Mouse (Mus musculus) hindbrain, embryonic 16.5 days (tissue): ENCODE data around the gene Ap1b1. TPM values are rescaled to one million over a fixed set of nuclear protein-coding genes. Genes with fewer than 3 reads are reported as not detected.

ENCODE experiments used
- ATAC-seq: fragments of 200-750 bp; cut with Nextera tagmentation; 2 replicates; pipeline ENCODE4 v1.8.0; 2017; ENCODE audit warnings: moderate TSS enrichment, moderate library complexity
- H3K27ac ChIP-seq: fragments of 300-500 bp; sonication (generic); 2 replicates; pipeline ENCODE4 v1.5.1; 2014; ENCODE audit warnings: low read depth, mild to moderate bottlenecking, control low read depth, low read length, moderate library complexity
- H3K27me3 ChIP-seq: fragments of 300-500 bp; sonication (generic); replicated peaks from 2 replicates; pipeline ENCODE4 v1.6.1; 2014; ENCODE audit warnings: low read length; ENCODE audit not compliant: control insufficient read depth, insufficient read depth
- H3K36me3 ChIP-seq: fragments of 300-500 bp; sonication (generic); 2 replicates; pipeline ENCODE4 v1.6.1; 2014; ENCODE audit warnings: mild to moderate bottlenecking, low read length, moderate library complexity, mixed read lengths; ENCODE audit not compliant: control insufficient read depth, insufficient read depth
- H3K4me1 ChIP-seq: fragments of 300-500 bp; sonication (generic); 2 replicates; pipeline ENCODE4 v1.6.1; 2014; ENCODE audit warnings: low read depth, low read length; ENCODE audit not compliant: control insufficient read depth, insufficient read depth
- H3K4me2 ChIP-seq: fragments of 300-500 bp; sonication (generic); 2 replicates; pipeline ENCODE4 v1.6.1; 2014; ENCODE audit warnings: mild to moderate bottlenecking, low read length, control low read depth, moderate library complexity
- H3K4me3 ChIP-seq: fragments of 300-500 bp; sonication (generic); 2 replicates; pipeline ENCODE4 v1.5.1; 2014; ENCODE audit warnings: mild to moderate bottlenecking, low read length, control low read depth, moderate library complexity
- H3K9ac ChIP-seq: fragments of 300-500 bp; sonication (generic); 2 replicates; pipeline ENCODE4 v1.6.1; 2014; ENCODE audit warnings: low read depth, mild to moderate bottlenecking, control low read depth, low read length, moderate library complexity
- H3K9me3 ChIP-seq: fragments of 300-500 bp; sonication (generic); 2 replicates; pipeline ENCODE4 v1.6.1; 2014; ENCODE audit warnings: mild to moderate bottlenecking, low read length, moderate library complexity; ENCODE audit not compliant: control insufficient read depth
- WGBS: fragments of 180-500 bp; shearing (Covaris S2); extraction: QIAGEN DNeasy Blood & Tissue Kit; methylation state at CpG from one replicate; pipeline ENCODE4 v1.1.7; 2014; 5-methylcytosine and 5-hydroxymethylcytosine counted together
- polyA plus RNA-seq: library from polyadenylated mRNA; unstranded; fragments of >200 nt; fragmentation: Nextera tagmentation; extraction: Ambion mirVana; gene quantifications from 2 replicates; pipeline ENCODE4 v1.2.1, GENCODE M21; 2015

The Ap1b1 gene
- polyA plus RNA-seq, 1 experiment from 2014 or later = 102 TPM

- no peaks in the 10 kb centered on the region for H3K36me3 ChIP-seq
- no peak overlapping the region for H3K9ac ChIP-seq
- no peak for ATAC-seq
- no peaks in the 10 kb centered on the region for H3K27me3 ChIP-seq
- no peak overlapping the region for H3K4me2 ChIP-seq
- no peaks in the 10 kb centered on the region for H3K4me1 ChIP-seq
- H3K9me3 ChIP-seq = no peaks in the 10 kb centered on the region
- no peak overlapping the region for H3K27ac ChIP-seq
- 60% methylated on average over 6 of the region's 6 CpGs for WGBS
- H3K4me3 ChIP-seq = no peak overlapping the region
These were observed 23.4 kb upstream of the Ap1b1 start for GRCm38 (mm10) chr11:4963099-4963808.

- H3K27ac ChIP-seq = no peak overlapping the region
- 51% methylated on average over 2 of the region's 2 CpGs for WGBS
- H3K9me3 ChIP-seq = no peaks in the 10 kb centered on the region
- H3K4me2 ChIP-seq = no peak overlapping the region
- no peak overlapping the region for H3K9ac ChIP-seq
- no peaks in the 10 kb centered on the region for H3K4me1 ChIP-seq
- H3K4me3 ChIP-seq = no peak overlapping the region
- no peaks in the 10 kb centered on the region for H3K27me3 ChIP-seq
- H3K36me3 ChIP-seq = no peaks in the 10 kb centered on the region
- ATAC-seq = no peak
These were observed 20.3 kb upstream of the Ap1b1 start for GRCm38 (mm10) chr11:4966325-4966724.

GRCm38 (mm10) chr11:4966888-4967287 lies 19.7 kb upstream of the Ap1b1 start:
- no peaks in the 10 kb centered on the region for H3K4me1 ChIP-seq
- no peak overlapping the region for H3K4me3 ChIP-seq
- 76% methylated on average over 5 of the region's 5 CpGs for WGBS
- ATAC-seq = no peak
- no peaks in the 10 kb centered on the region for H3K27me3 ChIP-seq
- no peak overlapping the region for H3K27ac ChIP-seq
- no peaks in the 10 kb centered on the region for H3K9me3 ChIP-seq
- no peak overlapping the region for H3K4me2 ChIP-seq
- no peaks in the 10 kb centered on the region for H3K36me3 ChIP-seq
- H3K9ac ChIP-seq = no peak overlapping the region

- Histone ChIP-seq H3K27ac (no peak overlapping the region), H3K9ac (no peak overlapping the region), H3K36me3 (no peaks in the 10 kb centered on the region), H3K9me3 (no peaks in the 10 kb centered on the region), H3K4me3 (no peak overlapping the region), H3K27me3 (no peaks in the 10 kb centered on the region), H3K4me1 (no peaks in the 10 kb centered on the region), H3K4me2 (no peak overlapping the region)
- no peak for ATAC-seq
- WGBS = 60% methylated on average over 2 of the region's 2 CpGs
These were observed 19.1 kb upstream of the Ap1b1 start for GRCm38 (mm10) chr11:4967549-4967948.

- no peak overlapping the region for H3K27ac ChIP-seq
- H3K9me3 ChIP-seq = no peaks in the 10 kb centered on the region
- no peak overlapping the region for H3K4me3 ChIP-seq
- no peak for ATAC-seq
- 64% methylated on average over 10 of the region's 10 CpGs for WGBS
- no peaks in the 10 kb centered on the region for H3K27me3 ChIP-seq
- H3K36me3 ChIP-seq = no peaks in the 10 kb centered on the region
- H3K4me1 ChIP-seq = no peaks in the 10 kb centered on the region
- 0 out of 2 replicates have a peak overlapping the region, but pooled peaks have one; percentile 7 for H3K9ac ChIP-seq
- H3K4me2 ChIP-seq = no peak overlapping the region
These were observed 18.2 kb upstream of the Ap1b1 start for GRCm38 (mm10) chr11:4968376-4968775.

- Histone ChIP-seq H3K4me3 (no peak overlapping the region), H3K4me1 (no peaks in the 10 kb centered on the region), H3K27ac (no peak overlapping the region), H3K9me3 (no peaks in the 10 kb centered on the region), H3K9ac (no peak overlapping the region), H3K36me3 (no peaks in the 10 kb centered on the region), H3K4me2 (no peak overlapping the region), H3K27me3 (no peaks in the 10 kb centered on the region)
- WGBS = 50% methylated on average over 13 of the region's 13 CpGs
- ATAC-seq = peak; percentile 53; the same call in 1 of the 2 replicates
These were observed 13.4 kb upstream of the Ap1b1 start for GRCm38 (mm10) chr11:4972967-4973870.

- 95% methylated on average over 2 of the region's 2 CpGs for WGBS
These were observed 12.8 kb upstream of the Ap1b1 start for GRCm38 (mm10) chr11:4973871-4974256.

GRCm38 (mm10) chr11:4974376-4975122 lies 12.1 kb upstream of the Ap1b1 start:
- Histone ChIP-seq H3K27me3 (no peaks in the 10 kb centered on the region), H3K4me2 (no peak overlapping the region), H3K9ac (no peak overlapping the region), H3K9me3 (no peaks in the 10 kb centered on the region), H3K36me3 (no peaks in the 10 kb centered on the region), H3K27ac (no peak overlapping the region), H3K4me3 (no peak overlapping the region), H3K4me1 (no peaks in the 10 kb centered on the region)
- WGBS = 81% methylated on average over 11 of the region's 11 CpGs
- no peak for ATAC-seq

More at GRCm38 (mm10) chr11:4973871-4974256, 12.8 kb upstream of the Ap1b1 start:
- no peaks in the 10 kb centered on the region for H3K27me3 ChIP-seq
- H3K9ac ChIP-seq = no peak overlapping the region
- H3K4me1 ChIP-seq = no peaks in the 10 kb centered on the region
- H3K27ac ChIP-seq = no peak overlapping the region
- ATAC-seq = no peak
- no peak overlapping the region for H3K4me3 ChIP-seq
- no peak overlapping the region for H3K4me2 ChIP-seq
- no peaks in the 10 kb centered on the region for H3K36me3 ChIP-seq
- H3K9me3 ChIP-seq = no peaks in the 10 kb centered on the region

- Histone ChIP-seq H3K27ac (no peak overlapping the region), H3K4me3 (no peak overlapping the region), H3K9me3 (no peaks in the 10 kb centered on the region), H3K4me1 (no peaks in the 10 kb centered on the region), H3K36me3 (no peaks in the 10 kb centered on the region), H3K4me2 (peak overlapping the region; percentile 4; the same call in 1 of the 2 replicates), H3K27me3 (no peaks in the 10 kb centered on the region), H3K9ac (no peak overlapping the region)
- 7% methylated on average over 14 of the region's 14 CpGs for WGBS
- ATAC-seq = peak; percentile 53; the same call in 1 of the 2 replicates
These were observed 11.0 kb upstream of the Ap1b1 start for GRCm38 (mm10) chr11:4975623-4976022.
